Mouse (Mus musculus) midbrain, embryonic 16.5 days (tissue): ENCODE results near the gene Vps4a. TPM values are rescaled to one million over a fixed set of nuclear protein-coding genes. Genes with fewer than 3 reads are reported as not detected.

ENCODE experiments used
- ATAC-seq: fragments of 200-750 bp; cut with Nextera tagmentation; 2 replicates; pipeline ENCODE4 v1.8.0; 2017; ENCODE audit warnings: moderate TSS enrichment
- H3K27ac ChIP-seq: fragments of 300-500 bp; sonication (generic); 2 replicates; pipeline ENCODE4 v1.5.1; 2014; ENCODE audit warnings: mild to moderate bottlenecking, low read length, mixed read lengths
- H3K27me3 ChIP-seq: fragments of 300-500 bp; sonication (generic); 2 replicates; pipeline ENCODE4 v1.6.1; 2014; ENCODE audit warnings: low read depth, low read length, mixed read lengths; ENCODE audit not compliant: control insufficient read depth, insufficient read depth
- H3K36me3 ChIP-seq: fragments of 300-500 bp; sonication (generic); 2 replicates; pipeline ENCODE4 v1.6.1; 2014; ENCODE audit warnings: mild to moderate bottlenecking, low read length, moderate library complexity, mixed read lengths; ENCODE audit not compliant: control insufficient read depth, insufficient read depth
- H3K4me1 ChIP-seq: fragments of 300-500 bp; sonication (generic); 2 replicates; pipeline ENCODE4 v1.6.1; 2014; ENCODE audit warnings: mild to moderate bottlenecking, low read length, mixed read lengths; ENCODE audit not compliant: control insufficient read depth, insufficient read depth
- H3K4me2 ChIP-seq: fragments of 300-500 bp; sonication (generic); 2 replicates; pipeline ENCODE4 v1.6.1; 2014; ENCODE audit warnings: mild to moderate bottlenecking, low read length, mixed read lengths
- H3K4me3 ChIP-seq: fragments of 300-500 bp; sonication (generic); 2 replicates; pipeline ENCODE4 v1.5.1; 2014; ENCODE audit warnings: low read depth, mild to moderate bottlenecking, low read length, moderate library complexity, mixed read lengths
- H3K9ac ChIP-seq: fragments of 300-500 bp; sonication (generic); 2 replicates; pipeline ENCODE4 v1.6.1; 2014; ENCODE audit warnings: low read depth, low read length, mixed read lengths
- H3K9me3 ChIP-seq: fragments of 300-500 bp; sonication (generic); replicated peaks from 2 replicates; pipeline ENCODE4 v1.6.1; 2014; ENCODE audit warnings: mild to moderate bottlenecking, low read length, mixed read lengths; ENCODE audit not compliant: control insufficient read depth, poor library complexity, severe bottlenecking
- WGBS: fragments of 180-500 bp; shearing (Covaris S2); extraction: QIAGEN DNeasy Blood & Tissue Kit; methylation state at CpG from one replicate; pipeline ENCODE4 v1.1.7; 2014; 5-methylcytosine and 5-hydroxymethylcytosine counted together
- polyA plus RNA-seq: library from polyadenylated mRNA; unstranded; fragments of >200 nt; fragmentation: Nextera tagmentation; extraction: Ambion mirVana; gene quantifications from 2 replicates; pipeline ENCODE4 v1.2.1, GENCODE M21; 2015

The Vps4a gene
- polyA plus RNA-seq, 1 experiment from 2014 or later, result 166 TPM

DNA sequence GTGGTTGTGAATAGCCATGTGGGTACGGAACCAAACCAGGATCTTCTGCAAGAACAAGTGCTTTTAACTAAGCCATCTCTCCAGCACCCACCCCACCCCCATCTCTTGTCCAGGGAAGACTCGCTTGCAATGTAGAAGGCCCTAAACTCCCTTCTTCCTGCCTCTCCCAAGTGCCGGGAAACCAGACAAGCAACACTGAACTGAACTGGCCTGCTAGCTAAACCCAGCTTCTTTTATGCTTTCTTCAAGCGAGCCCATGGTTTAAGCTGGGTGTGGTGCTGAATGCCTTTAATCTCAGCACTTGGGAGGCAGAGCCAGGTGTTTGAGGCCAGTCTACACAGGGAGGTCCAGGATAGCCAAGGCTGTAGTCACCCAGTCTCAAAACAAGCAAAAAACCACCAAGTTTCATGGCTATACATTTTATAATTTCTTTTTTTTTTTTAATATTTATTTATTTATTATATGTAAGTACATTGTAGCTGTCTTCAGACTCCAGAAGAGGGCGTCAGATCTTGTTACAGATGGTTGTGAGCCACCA is 57.6 kb downstream of the Vps4a start:
- Histone ChIP-seq H3K4me1 (no peaks in the 10 kb centered on the region), H3K9ac (no peak overlapping the region), H3K36me3 (peaks cover 20% of the 10 kb centered on the region), H3K9me3 (no peaks in the 10 kb centered on the region; the same call in 1 of the 2 replicates), H3K4me2 (no peak overlapping the region), H3K27ac (no peak overlapping the region), H3K4me3 (no peak overlapping the region), H3K27me3 (no peaks in the 10 kb centered on the region)
- WGBS, result 97% methylated on average over 5 of the region's 5 CpGs
- no peak for ATAC-seq

DNA sequence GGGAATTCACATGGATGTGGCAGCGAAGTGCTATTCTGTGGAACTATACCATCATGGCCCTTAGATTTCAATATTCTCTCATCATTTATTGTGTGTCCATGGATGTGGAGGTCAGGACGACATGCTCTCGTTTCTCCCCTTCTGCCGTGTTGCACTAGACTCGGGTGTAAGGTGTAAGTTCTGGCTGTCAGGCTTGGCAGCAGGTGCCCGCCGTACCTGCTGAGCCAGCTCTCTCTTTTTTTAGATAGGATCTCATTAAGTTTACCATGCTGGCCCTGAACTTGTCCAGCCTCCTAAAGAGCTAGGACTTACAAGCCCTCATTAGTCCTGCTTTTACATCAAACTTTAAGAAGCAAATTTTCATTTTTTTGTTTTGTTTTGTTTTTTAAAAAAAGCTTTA is 59.5 kb downstream of the Vps4a start:
- no peak overlapping the region for H3K9ac ChIP-seq
- no peaks in the 10 kb centered on the region for H3K27me3 ChIP-seq
- H3K4me1 ChIP-seq, result peaks cover 16% of the 10 kb centered on the region
- WGBS, result over 99% methylated on average over 7 of the region's 7 CpGs
- no peak overlapping the region for H3K27ac ChIP-seq
- H3K36me3 ChIP-seq, result peaks cover 17% of the 10 kb centered on the region
- no peak for ATAC-seq
- H3K4me3 ChIP-seq, result no peak overlapping the region
- no peaks in the 10 kb centered on the region; the same call in 1 of the 2 replicates for H3K9me3 ChIP-seq
- H3K4me2 ChIP-seq, result no peak overlapping the region

Other genes starting within 250 kb of the Vps4a start
- 1.2 and 1.5 TPM in 2 replicates for gene Has3, start 161.0 kb upstream of the Vps4a start, polyA plus RNA-seq
- 42.3 and 46.2 TPM in 2 replicates for gene Utp4, start 137.6 kb upstream of the Vps4a start, polyA plus RNA-seq
- 4.3 and 4.6 TPM in 2 replicates for gene Sntb2, start 95.5 kb upstream of the Vps4a start, polyA plus RNA-seq
- gene Pdf, start 17.4 kb downstream of the Vps4a start, polyA plus RNA-seq, result 32.8 and 33.4 TPM in 2 replicates
- 37.7 and 39.5 TPM in 2 replicates for gene Cog8, start 25.5 kb downstream of the Vps4a start, polyA plus RNA-seq
- gene Nip7, start 25.7 kb downstream of the Vps4a start, polyA plus RNA-seq, result 65.9 and 67.8 TPM in 2 replicates
- not detected in 2 replicates for gene Tmed6, start 34.4 kb downstream of the Vps4a start, polyA plus RNA-seq
- 26.4 and 28.3 TPM in 2 replicates for gene Terf2, start 65.3 kb downstream of the Vps4a start, polyA plus RNA-seq
- gene Cyb5b, start 119.4 kb downstream of the Vps4a start, polyA plus RNA-seq, result 120 and 124 TPM in 2 replicates